Mouse (Mus musculus) G1E-ER4 (cell line): ENCODE data around the gene Zcchc9. TPM values are rescaled to one million over a fixed set of nuclear protein-coding genes. Genes with fewer than 3 reads are reported as not detected.

Experiments used
- GATA1 ChIP-seq: IDR thresholded peaks from one replicate; pipeline ENCODE4 v1.8.0; 2012; ENCODE audit warnings: low read length, inconsistent platforms
- polyA plus RNA-seq: library from polyadenylated mRNA; stranded (reverse); fragments of >175 nt; gene quantifications from 2 replicates; pipeline ENCODE4 v1.2.3, GENCODE M21; 2012

The Zcchc9 gene
- polyA plus RNA-seq, result 1.5 and 2.6 TPM in 2 replicates

DNA sequence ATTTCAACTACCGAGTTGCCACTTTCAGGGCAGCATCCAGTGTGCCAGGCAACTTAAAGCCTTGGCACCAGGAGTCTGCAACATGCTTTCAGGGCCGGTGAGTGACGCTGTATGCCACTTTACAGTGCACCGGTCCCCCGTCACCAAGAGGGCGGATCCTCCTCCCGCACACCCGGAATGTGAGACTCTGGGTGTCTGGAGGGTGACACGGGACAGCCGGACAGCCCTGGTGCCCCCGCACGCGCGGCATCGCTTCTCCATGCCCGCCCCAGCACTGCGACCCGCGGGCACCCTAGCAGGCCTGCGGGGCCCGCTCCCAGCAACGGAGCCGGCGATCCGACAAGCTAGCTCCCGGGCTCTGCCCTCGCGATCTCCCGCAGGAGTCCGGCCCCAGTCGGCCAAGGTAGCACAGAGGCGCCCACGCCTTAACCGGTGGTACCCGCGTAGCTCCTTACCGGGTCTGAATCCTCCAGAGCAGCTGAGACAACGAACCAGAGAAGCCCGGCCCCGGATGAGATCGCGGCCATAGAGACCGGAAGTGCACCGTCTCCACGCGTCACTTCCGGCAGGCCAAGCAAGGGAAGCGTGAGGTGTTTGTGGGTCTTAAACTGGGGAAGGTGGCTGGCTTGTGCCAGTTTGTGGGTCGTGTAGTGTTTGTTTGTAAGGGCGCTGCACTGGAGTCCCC, at the start of gene Zcchc9:
Zcchc9 (minus strand) TSS at position 551 of the 685 bp plus-strand sequence.
- no peak for TF ChIP-seq GATA1

GRCm38 (mm10) chr13:91854412-91854811, 46.9 kb upstream of the Zcchc9 start:
- TF ChIP-seq GATA1, result no peak

GRCm38 (mm10) chr13:91827876-91828275, 20.4 kb upstream of the Zcchc9 start:
- no peak for TF ChIP-seq GATA1

- no peak for TF ChIP-seq GATA1
These were observed 18.6 kb upstream of the Zcchc9 start for GRCm38 (mm10) chr13:91826066-91826465.

DNA sequence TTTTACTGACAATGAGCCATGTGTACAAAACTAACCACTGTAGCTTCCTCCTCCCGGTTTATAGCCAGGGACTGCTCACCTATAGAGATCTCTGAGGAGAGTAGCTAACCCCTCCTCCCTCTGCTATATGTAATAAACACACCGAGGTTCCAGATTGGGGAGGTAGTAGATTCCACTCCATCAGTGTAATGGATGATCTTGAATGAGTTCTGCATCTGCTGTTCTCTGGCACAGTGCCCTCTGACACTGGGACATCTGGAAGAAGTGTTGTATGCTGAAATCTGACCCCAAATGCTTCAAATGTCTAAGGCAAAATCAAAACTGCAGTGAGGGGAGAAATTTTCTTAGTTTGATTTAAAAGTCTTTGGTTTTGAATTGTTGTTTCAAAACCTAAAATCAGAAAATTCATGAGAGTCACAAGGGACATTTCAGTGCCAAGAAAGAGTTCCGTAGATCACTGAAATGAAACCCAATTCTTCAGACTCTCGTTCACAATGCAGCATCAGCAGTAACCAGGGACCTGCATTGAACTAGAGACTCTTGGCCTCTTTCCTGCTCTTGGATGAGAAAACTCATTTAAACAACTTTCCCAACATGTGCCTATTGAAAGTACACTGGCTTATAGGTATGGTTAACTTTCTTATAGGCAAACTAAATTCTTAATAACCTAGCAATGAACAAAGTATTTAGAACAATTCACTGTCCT, 17.5 kb upstream of the Zcchc9 start:
- no peak for TF ChIP-seq GATA1

DNA sequence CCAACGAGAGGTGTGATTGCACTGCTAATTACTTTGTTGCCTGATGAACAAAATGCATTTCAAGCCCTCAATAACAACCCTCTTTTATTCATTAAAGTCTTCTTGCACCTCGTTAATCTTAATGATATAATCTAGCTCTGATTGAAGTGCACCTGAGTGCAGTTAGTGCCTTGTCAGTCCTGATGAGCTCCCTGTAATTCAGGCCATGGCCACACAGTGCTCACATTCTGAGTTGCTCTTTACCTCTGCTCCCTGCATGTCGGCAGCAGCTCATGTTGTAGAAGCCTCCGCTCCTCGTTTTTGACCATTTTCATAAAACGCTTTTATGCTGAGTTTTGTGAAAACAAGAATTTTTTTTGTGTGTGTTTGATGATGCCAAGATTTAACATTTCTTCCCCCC, 16.2 kb upstream of the Zcchc9 start:
- TF ChIP-seq GATA1, result no peak

GRCm38 (mm10) chr13:91814670-91815069, 7.2 kb upstream of the Zcchc9 start:
- TF ChIP-seq GATA1, result no peak

GRCm38 (mm10) chr13:91809476-91809875, 2.0 kb upstream of the Zcchc9 start:
- TF ChIP-seq GATA1, result no peak

GRCm38 (mm10) chr13:91807874-91808575, 520 bp upstream of the Zcchc9 start:
- TF ChIP-seq GATA1, result no peak

- TF ChIP-seq GATA1, result no peak
These were observed 5.8 kb downstream of the Zcchc9 start for GRCm38 (mm10) chr13:91801726-91802125.

DNA sequence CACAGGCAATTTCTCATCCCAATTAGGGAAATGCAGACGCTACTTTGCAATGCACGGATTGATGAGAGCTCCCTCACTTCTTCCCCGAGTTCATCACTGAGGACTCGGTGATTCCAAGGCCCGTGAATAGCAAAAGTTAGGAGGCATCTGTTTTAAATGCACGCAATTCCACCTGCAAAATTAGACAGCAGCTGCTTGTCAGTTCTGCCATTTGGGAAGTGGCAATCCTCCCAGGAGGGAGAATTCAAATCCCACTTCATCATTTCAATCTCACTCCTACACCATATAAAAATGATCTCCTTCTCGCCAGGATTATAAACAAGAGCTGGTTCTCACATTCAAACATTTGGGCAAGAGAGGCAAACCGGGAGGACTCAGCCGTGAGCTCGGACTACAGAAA, 10.1 kb downstream of the Zcchc9 start:
- TF ChIP-seq GATA1, result no peak

- TF ChIP-seq GATA1, result no peak
These were observed 10.6 kb downstream of the Zcchc9 start for GRCm38 (mm10) chr13:91796916-91797315.

- TF ChIP-seq GATA1, result no peak
These were observed 11.5 kb downstream of the Zcchc9 start for GRCm38 (mm10) chr13:91796003-91796402.

DNA sequence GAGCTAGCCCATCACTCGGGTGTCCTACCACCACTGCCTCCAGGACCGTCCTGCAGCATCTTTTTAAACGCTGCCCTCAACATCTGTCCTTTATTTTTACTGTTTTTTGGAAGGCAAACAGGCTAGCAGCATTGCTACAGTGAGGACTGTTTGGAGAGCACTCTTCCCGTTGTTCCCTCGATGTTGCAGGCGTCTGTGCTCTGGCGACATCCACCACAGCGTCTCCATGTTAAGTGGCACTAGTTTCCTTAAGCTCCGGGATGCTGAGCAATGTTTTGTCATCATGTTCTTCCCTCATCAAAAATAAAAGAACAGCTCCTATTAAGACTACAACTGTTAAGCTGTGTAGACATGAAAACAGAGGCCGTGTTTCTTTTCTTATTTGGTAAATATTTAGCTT, 11.9 kb downstream of the Zcchc9 start:
- TF ChIP-seq GATA1, result no peak

DNA sequence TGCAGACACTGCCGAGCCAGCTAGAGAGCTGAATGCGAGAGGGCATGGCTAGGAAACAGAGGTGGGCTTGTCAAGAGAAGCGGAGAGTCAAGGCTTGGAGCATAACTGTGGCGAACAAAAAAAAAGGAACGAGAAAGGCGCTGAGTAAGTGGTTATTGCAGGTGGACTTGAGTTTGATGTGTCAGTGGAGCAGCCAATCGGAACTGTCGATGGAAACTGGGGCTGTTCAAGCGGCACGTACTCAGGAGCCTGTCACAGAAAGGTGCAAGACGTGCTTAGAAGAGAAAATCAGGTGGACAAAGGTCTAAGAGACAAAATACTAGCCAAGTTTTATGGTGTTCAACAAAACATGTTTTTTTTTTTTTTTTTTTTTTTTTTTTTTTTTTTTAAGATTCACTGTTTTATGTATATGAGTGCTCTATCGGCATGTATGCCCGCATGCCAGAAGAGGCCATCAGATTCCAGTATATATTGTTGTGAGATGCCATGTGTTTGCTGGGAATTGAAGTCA, 12.5 kb downstream of the Zcchc9 start:
- no peak for TF ChIP-seq GATA1

DNA sequence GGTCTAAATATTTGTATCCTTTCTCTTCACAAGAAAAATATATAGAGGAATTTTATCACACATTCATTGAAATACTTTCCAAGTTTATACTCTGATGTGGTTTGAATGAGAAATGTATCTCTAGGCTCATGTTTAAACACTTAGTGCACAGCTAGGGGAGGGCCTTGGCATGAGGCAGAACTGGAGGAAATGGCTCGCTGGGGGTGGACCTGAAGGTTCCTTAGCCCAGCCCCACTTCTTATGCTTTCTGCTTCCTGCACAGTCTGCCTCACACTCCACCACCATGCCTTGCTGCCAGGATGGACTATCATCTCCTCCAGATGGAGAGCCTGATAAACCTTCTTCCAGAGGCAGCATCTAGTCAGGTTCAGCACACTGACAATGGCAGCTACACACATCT, 15.5 kb downstream of the Zcchc9 start:
- no peak for TF ChIP-seq GATA1
